Mouse (Mus musculus) c-Kit-negative CD71-positive TER-119-positive erythroid progenitor cells, embryonic 14.5 days (primary cell): ENCODE data around the gene Heatr4.
A peak's percentile ranks its signal among the peaks of the same experiment; 100 is the strongest.
"Not testable (repeated sequence)": the region's sequence is repeated elsewhere in the genome, so short reads cannot be mapped to it uniquely, and the experiment has no call there.

Source experiments
- DNase-seq: peaks from one replicate; pipeline ENCODE4 v3.0.0-alpha.2; 2013; ENCODE audit warnings: low read depth, low spot score

Gene Heatr4

DNA sequence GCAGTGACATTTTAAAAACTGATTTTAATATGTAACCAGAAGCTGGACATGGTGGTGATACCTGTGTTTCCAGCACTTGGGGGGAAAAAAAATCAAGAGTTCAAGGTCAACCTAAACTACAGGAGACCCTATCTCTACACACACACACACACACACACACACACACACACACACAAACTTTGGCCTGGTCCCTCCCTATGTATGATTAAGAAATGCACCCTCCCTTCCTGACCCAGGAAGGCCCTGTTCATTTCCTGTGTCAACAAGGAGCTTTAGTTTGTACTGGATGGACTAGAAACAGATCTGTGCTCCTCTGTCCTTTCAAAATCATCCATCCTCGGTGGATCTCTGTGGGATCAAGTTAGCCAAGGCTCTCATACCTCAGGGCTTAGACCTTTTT, 46.1 kb downstream of the Heatr4 start:
- DNase-seq, result not testable (repeated sequence)

DNA sequence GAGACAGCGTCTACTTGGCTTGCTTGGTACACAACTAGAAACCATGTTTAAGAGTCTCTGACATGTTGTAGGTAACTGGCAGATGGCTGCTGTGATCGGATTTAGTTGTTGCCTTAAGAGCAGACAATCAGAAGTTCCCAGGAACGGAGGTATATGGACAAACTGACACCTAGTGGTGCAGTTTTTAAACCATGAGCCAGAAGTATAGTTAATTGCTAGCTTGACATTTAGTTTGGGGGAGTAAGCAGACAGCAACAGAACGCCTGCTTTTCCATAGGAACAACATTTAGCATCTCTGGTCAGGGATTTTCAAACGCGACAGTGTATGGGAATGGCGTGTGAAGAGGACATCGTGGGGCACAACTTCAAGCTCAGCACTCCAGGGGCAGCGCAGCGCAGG, 47.1 kb downstream of the Heatr4 start:
- no peak for DNase-seq

DNA sequence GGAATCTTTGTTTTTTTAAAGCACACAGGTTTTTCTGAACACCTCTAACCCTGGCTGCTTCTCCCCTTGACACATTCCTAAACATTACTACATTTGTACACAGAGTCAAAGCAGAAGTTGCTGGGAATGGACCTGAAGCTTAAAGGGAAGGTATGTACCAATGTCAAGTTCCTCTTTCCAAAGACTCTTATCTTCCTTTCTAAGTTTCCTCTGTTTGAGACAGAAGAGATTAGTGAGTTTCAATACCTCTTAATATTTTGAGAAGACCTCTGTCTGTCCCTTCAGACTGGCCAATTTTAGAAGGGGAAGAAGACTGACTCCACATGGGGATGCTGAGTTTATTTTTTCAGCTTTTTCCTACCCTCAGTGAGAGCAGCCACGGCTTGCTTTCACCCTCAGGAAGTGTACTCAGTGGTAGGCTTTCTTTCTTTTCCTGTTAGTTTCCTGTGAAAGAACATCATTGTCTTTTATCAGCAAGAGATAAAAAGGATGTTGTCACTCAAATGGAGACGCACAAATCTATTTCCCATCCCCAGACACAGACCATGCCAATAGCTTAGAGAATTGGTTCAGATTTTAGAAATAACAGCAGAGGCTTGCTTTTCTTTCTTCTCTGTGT, 55.4 kb downstream of the Heatr4 start:
- DNase-seq, result no peak

DNA sequence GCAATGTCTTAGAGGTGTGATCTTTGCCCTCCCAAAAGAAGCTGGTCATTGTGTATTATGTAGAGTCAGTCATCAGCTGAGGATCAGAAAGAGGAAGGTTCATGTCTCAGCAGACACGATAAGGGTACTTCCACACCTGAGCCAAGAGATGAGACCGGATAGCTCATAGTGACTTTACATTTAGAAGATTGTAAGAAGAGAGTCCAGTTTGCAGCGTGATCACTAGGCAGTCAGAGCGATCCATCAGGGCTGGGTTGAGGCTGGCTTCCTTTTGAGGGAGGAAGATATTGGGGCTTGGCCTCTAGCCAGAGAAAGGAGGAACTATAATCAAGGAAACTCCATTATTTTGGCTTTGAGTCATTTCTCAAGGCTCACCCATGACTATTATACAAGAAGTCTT, 56.9 kb downstream of the Heatr4 start:
- no peak for DNase-seq

DNA sequence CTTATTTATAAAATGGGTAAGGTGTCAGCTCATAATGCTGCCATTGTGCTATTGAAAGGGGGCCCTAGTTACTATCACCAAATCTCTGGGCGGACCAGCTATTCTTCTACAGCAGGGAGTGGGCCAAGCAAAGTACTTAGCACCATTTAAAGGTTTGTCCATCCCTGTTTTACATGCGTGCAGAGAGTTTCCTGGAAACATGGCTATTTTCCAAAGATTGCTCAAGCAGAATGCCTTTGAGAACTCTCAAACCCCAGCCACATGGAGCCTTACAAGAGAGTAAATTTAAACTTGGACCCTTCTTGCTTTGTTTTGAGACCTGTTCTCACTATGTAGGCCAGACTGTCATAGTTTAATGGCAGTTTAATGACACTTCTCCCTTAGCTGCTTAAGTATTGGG, 58.6 kb downstream of the Heatr4 start:
- no peak for DNase-seq

DNA sequence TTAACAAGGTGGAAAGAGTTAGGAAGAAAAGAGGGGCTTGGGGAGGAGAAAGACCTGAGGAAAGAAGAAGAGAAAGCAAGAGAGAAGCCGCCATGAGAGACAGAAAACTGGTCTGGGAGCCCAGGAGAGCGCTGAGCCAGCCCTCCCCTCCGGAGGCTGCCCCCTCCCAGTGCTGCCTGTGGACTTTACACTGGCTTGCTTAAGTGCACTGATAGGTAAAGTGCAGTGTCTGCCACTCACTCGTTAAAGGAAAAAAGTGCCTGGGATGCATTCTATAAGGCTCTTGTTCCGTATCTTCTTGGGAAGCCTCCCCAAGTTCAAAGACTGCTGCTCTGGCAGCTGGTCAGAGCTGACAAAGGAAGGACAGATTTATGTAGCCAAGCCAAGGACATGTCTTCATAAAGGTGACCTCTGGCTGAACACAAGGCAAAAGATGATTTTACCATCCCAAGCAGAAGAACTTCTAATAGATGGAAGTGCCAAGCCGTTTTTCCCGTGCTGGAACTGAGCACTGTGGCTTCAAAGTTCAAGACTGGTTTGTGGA, 59.4 kb downstream of the Heatr4 start:
- no peak for DNase-seq

DNA sequence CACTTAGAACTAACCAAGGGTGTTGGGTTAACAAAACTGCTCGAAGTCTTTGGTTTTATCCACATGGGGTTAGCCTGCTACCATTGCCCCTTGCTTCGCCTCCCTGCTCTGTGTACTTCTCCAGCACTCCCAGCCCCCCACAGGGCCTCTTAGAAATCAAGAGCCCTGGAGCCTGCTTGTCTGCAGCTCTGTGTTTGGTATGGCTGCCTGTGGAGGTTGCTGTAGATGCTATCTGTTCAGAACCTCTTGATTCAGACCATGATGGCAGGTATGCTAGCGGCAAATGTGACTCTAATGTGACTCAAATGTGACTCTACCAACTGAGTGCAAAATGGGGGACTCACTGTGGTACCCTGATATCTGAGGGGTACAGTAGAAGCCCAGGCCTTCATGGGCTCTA, 60.3 kb downstream of the Heatr4 start:
- DNase-seq, result no peak

DNA sequence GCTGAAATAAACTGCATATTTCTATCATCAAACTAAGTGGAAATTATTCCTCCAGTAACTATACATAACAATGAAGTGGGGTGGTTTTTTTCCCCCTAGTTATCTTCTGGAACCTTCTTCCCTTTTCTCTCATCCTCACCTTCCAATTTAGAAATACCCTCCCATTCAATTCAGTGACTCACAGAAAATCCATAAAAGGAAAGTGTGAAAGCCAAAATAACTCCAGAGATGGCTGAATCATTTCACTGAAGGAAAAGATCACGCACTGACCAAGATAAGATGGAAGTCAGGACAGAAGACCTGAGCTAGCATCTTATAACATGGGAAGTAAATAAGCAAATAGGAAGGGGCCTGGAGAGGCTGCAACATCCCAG, 61.2 kb downstream of the Heatr4 start:
- DNase-seq, result no peak

DNA sequence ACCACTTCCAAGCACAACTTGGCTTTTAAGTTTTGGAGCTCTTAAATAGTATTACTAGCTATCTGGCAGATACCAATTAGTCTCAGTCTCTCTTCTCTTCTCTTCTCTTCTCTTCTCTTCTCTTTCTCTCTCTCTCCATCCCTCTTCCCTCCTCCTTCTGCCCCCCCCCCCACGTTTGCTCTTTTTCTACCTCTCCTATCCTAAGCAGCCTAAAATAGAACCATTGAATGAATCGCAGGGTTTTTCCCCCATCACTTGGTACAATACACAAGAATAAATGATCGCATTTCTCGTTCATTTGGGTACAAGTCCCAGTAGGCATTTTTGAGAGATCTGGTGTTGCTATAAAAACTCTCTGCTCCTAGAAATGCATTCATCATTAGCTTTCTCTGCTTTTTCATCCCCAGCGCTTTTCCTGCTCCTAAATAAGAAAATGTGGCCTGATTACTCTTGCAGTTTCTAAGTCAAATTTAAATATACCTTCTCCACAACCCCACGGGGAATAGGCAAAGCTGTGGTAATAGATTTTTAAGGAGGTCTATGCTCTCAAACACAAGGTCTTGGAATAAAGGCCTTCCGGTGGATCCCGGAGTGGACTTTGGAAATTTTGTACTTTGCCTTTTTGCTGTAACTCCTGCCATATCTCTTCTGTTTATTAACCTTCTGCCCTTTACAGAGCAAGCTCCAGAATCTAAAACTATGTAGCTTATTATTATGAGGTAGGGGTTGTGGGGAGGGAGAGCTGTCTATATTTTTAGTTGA, 61.7 kb downstream of the Heatr4 start:
- DNase-seq, result no peak

DNA sequence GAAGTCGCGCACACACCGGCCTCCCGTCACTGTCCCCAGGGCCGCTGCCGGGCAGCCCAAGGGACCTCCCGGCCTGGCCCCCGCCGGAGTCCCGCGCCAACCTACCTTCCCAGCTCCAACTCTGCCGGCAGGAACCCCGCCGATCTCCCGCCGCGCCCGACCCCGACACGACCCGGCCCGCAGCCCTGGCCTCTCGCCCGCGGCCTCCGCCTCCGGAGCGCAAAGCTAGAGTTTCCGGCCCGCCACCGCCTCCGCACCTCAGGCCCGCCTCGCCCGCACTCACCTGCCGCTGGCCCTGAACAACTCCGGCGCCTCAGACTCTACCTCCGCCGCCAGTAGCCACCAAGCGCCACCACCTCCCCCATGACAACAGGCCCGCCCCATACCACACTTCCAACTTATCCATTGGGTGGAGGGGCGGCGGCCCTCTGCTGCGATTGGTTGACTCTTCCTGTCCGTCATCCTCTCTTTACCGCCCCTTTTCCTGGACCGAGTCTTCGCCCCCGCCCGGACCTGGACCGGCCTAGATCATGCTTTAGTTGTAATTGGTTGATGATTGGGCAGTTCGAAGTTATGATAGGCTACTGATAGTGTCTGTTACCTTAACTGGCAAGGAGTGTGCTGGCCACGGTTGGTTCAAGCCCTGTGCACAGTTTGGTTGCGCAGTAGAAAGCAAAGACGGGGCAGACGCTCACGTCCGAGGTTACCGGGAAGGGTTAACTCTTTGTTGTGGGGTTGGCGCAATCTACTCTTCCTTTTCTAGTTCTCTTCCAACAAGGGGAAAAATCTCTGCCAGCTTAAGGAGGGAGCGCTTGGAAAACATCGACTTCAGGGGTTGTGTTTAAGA, 62.9 kb downstream of the Heatr4 start, which contains the start of gene Numb:
TSS of gene Numb (minus strand) at position 400 of the 847 bp plus-strand sequence.
- DNase-seq, result peak; percentile 98

DNA sequence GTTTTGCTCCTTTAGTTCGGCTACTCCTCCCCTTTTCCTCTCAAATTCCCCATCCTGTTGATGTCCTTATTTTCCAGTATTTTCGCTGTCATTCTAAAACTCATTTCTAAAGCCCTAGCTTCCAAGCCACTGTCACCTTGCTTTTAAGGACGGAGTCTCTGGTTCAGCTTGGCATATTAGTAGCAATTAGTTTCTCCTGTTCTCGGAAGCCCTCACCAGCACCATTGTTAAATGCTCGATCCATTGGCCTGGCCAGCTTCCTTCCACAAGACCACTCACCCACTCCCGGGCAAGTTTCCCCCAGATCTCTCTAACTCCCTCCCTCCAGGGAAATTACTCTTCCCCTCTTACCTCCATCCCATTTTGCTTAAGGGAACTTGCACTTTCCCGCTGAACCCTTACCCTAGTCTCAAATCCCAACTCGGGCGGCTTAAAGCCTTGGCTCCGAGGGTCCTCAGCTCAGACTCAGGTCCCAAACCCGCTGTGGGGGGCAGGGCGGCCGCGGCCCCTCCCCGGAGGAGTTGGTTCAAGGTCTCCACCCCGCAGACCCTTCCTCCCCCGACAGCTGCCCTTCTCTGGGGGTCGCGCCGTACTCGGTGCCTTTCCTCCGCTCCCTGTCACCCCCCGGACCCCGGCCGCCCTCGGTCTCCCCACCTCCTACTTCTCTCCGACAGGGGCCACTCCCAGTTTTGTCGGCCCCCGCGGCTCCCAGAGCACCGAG, 63.8 kb downstream of the Heatr4 start:
- DNase-seq, result peak; percentile 8

DNA sequence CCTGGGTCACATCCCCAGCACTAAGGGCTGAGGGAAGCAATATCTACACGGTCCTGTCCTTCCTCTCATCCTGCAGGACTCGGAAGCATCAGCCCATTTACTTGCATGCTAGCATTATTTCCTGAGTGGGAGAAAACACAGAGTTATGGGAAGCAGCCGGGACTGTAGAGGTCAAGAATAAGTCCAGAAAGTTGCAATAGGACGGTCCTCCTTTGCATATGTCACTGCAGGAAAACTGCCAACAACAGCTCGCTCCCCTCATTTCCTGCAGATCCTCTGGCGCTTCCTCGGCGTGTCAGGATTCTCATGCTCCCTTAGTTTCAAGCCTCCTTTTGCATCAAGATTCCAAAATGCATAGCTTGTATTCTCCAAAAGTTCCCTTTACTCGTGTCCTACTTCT, 67.8 kb downstream of the Heatr4 start:
- no peak for DNase-seq

DNA sequence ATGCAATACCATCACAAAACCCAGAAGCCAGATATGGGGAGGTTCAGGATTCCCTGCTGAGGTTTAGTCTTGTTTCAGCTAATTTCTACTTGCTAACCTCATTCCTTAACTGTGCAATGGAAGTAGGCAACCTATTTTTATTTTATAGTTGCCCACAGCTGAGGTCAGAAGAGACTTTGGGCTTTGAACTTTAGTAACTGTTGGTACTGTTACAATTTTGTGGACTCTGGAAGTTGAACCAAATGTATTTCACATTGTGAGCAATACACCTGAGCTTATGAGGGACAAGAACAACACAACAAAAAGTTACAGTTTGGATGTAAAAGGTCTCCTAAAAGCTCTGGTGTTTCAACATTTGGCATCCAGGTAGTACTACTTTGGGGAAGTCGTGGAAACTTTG, 69.9 kb downstream of the Heatr4 start:
- DNase-seq, result no peak

DNA sequence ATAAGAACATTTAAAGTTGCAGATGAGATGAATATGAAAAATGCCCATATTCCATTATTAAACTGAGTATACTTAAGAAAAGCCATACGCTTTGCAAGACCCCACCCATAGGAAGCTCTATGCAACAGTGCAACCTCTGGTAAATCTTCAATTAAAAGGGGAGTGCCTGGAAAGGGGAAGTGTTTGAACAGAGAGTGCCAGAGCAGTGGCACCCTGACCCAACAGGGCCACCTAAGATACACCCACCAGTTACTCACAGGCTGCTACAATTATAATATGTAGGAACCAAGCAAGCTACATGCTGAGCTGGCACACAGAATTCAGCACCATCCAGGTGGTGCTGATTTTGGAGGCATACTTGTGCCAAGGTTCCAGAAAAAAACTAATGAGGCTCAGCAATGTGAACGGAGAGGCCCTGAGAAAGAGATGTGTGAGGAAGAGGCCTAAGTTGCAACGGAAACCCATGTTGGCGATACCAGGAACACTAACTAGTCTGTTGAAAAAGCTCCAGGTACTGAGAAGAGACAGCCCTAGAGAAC, 70.4 kb downstream of the Heatr4 start:
- no peak for DNase-seq

DNA sequence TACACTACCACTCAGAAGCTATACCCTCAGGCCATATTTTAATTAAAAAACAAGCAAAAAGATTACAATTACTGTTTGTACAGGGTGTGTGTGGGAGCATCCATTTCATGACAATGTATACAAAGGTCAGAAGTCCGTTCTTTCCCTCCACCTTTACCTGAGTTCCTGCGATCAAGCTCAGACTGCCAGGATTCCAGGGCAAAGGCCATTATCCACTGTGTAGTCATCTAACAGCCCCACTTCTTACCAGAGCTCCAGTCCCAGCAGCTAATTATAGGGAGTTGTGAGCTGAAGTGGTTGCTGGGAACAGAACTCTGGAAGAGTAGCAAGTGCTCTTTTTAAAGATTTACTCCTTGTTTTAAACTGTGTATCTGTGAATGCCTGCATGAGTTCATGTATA, 74.2 kb downstream of the Heatr4 start:
- no peak for DNase-seq
